Mouse (Mus musculus): ENCODE results near the gene Gm266. TPM values are rescaled to one million over a fixed set of nuclear protein-coding genes. Genes with fewer than 3 reads are reported as not detected.

Gene Gm266
- total and polyA plus RNA-seq, 3 experiments = not detected

DNA sequence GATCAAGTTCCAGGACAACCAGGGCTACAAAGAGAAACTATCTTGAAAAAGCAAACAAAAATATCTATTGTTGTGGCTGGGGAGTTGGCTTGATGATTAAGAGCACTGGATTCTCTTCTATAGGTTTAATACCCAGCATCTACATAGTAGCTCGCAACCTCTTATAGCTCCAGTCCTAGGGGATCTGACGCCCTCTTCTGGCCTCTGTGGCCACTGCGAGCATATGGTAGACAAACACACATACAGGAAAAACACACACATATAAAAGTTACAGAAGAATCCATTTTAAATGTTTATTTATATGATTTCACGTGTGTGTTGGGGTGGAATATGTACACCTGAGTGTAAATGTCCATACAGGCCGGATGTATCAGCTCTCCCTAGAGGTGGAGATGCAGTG lies 21.4 kb upstream of the Gm266 start:
- peaks cover 0 to 19% of the 10 kb centered on the region in 2 experiments; a peak in 2 of 4 replicates for H3K4me1 ChIP-seq (ENCODE audit: control insufficient read depth in 1 of 2, insufficient read depth in 2 of 2)
- no peak overlapping the region for H3K4me2 ChIP-seq (ENCODE audit: insufficient read depth, low read depth, poor library complexity, severe bottlenecking)
- no peak overlapping the region for H3K4me3 ChIP-seq (replicated peaks in 1 of 3; ENCODE audit: low read depth in 2 of 3, low read length in 2 of 3, poor library complexity in 1 of 3)
- in situ Hi-C loops (cut with MboI; ENCODE audit: low pct_ligation_motif_present, low pct_unique_long_range_greater_than_20kb, low sequenced_read_pairs) = no loop called here
- H3K9ac ChIP-seq (ENCODE audit: insufficient read depth, low read depth) = no peak overlapping the region
- DNase-seq (ENCODE audit: extremely low read depth) = no peak
- TF ChIP-seq CTCF (conservative IDR thresholded peaks at IDR 0.05 in 1 of 2, IDR thresholded peaks at IDR 0.05 in 1 of 2; ENCODE audit: low read depth in 2 of 2, low read length in 2 of 2) = peak in 1 of 2 experiments; percentile 29; a peak in 2 of 4 replicates
- TF ChIP-seq CHD2 (IDR thresholded peaks at IDR 0.05; ENCODE audit: low read length) = no peak
- H3K36me3 ChIP-seq (replicated peaks in 1 of 2; ENCODE audit: control insufficient read depth in 1 of 2, insufficient read depth in 1 of 2, low read length in 1 of 2) = no peaks in the 10 kb centered on the region
- H3K27ac ChIP-seq (ENCODE audit: insufficient read depth, low read depth) = no peak overlapping the region
- dilution Hi-C loops (cut with MboI; ENCODE audit: extremely low pct_ligation_motif_present, extremely low pct_unique_long_range_greater_than_20kb, low sequenced_read_pairs) = no loop called here
- H3K9me3 ChIP-seq (replicated peaks; ENCODE audit: low read length) = peaks cover 7% of the 10 kb centered on the region
- no peaks in the 10 kb centered on the region for H3K79me2 ChIP-seq (replicated peaks; ENCODE audit: control insufficient read depth, extremely low read depth, insufficient read depth, poor library complexity, severe bottlenecking)
- no peaks in the 10 kb centered on the region for H3K27me3 ChIP-seq (replicated peaks)

DNA sequence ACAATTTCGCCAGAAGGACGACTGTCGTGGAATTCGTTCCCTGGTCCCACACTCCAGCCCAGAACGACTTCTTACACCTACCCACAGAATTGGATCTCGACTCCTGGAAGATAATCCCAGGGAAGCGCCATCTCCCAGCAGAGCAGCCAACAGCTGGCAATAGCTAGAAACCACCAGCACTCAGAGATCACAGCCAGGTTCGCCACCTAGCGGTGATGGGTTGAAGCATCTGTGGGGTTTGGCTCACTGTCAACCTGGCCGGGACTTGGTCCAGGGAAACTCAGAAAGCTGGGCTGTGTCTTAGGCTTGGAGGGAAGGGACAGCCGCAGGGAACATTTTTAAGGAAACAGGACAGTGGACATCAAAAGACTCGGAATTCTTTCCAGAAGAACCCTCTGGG lies 19.3 kb upstream of the Gm266 start:
- no peaks in the 10 kb centered on the region for H3K79me2 ChIP-seq (replicated peaks; ENCODE audit: control insufficient read depth, extremely low read depth, insufficient read depth, poor library complexity, severe bottlenecking)
- H3K4me3 ChIP-seq (replicated peaks in 1 of 3; ENCODE audit: low read depth in 2 of 3, low read length in 2 of 3, poor library complexity in 1 of 3) = no peak overlapping the region
- no peaks in the 10 kb centered on the region for H3K27me3 ChIP-seq (replicated peaks)
- no peak overlapping the region for H3K9ac ChIP-seq (ENCODE audit: insufficient read depth, low read depth)
- peak; percentile 67 for DNase-seq (ENCODE audit: extremely low read depth)
- no peak overlapping the region for H3K27ac ChIP-seq (ENCODE audit: insufficient read depth, low read depth)
- peaks cover 0 to 19% of the 10 kb centered on the region in 2 experiments; a peak in 2 of 4 replicates for H3K4me1 ChIP-seq (ENCODE audit: control insufficient read depth in 1 of 2, insufficient read depth in 2 of 2)
- dilution Hi-C loops (cut with MboI; ENCODE audit: extremely low pct_ligation_motif_present, extremely low pct_unique_long_range_greater_than_20kb, low sequenced_read_pairs) (no loop called here), in situ Hi-C loops (cut with MboI; ENCODE audit: low pct_ligation_motif_present, low pct_unique_long_range_greater_than_20kb, low sequenced_read_pairs) (no loop called here)
- H3K4me2 ChIP-seq (ENCODE audit: insufficient read depth, low read depth, poor library complexity, severe bottlenecking) = no peak overlapping the region
- H3K36me3 ChIP-seq (replicated peaks in 1 of 2; ENCODE audit: control insufficient read depth in 1 of 2, insufficient read depth in 1 of 2, low read length in 1 of 2) = no peaks in the 10 kb centered on the region
- no peak for TF ChIP-seq ZC3H11A (IDR thresholded peaks at IDR 0.05; ENCODE audit: low read depth, low read length)
- TF ChIP-seq KAT2A (IDR thresholded peaks at IDR 0.05; ENCODE audit: insufficient replicate concordance, low read length) = no peak
- TF ChIP-seq RAD21 (IDR thresholded peaks at IDR 0.05; ENCODE audit: low read depth, low read length) = peak; percentile 58
- no peak for TF ChIP-seq NRF1 (IDR thresholded peaks at IDR 0.05; ENCODE audit: low read depth, low read length)
- no peak for TF ChIP-seq ZKSCAN1 (IDR thresholded peaks at IDR 0.05; ENCODE audit: borderline replicate concordance, low read depth, low read length)
- TF ChIP-seq USF2 (conservative IDR thresholded peaks at IDR 0.05; ENCODE audit: low read depth, low read length) = no peak
- no peak for TF ChIP-seq ZNF384 (IDR thresholded peaks at IDR 0.05; ENCODE audit: low read depth, low read length)
- TF ChIP-seq NELFE (IDR thresholded peaks at IDR 0.05; ENCODE audit: low read depth, low read length) = no peak
- TF ChIP-seq IRF4 (IDR thresholded peaks at IDR 0.05; ENCODE audit: low read depth, low read length) = no peak
- peak; percentile 68 for TF ChIP-seq SMC3 (IDR thresholded peaks at IDR 0.05; ENCODE audit: low read depth, low read length)
- no peak for TF ChIP-seq POLR2A (IDR thresholded peaks at IDR 0.05; ENCODE audit: low read depth, low read length)
- no peak for TF ChIP-seq CHD2 (IDR thresholded peaks at IDR 0.05; ENCODE audit: low read length)
- peak; percentile 67 to 89 for TF ChIP-seq CTCF (conservative IDR thresholded peaks at IDR 0.05 in 1 of 2, IDR thresholded peaks at IDR 0.05 in 1 of 2; ENCODE audit: low read depth in 2 of 2, low read length in 2 of 2)
- no peak for TF ChIP-seq TBP (conservative IDR thresholded peaks at IDR 0.05; ENCODE audit: low read depth, low read length)
- TF ChIP-seq JUN (IDR thresholded peaks at IDR 0.05; ENCODE audit: insufficient read depth, low read depth, low read length) = no peak
- TF ChIP-seq TCF12 (IDR thresholded peaks at IDR 0.05; ENCODE audit: low read depth, low read length) = 0 out of 2 replicates have a peak, but pooled peaks have one; percentile 27
- TF ChIP-seq POLR2AphosphoS2 (IDR thresholded peaks at IDR 0.05; ENCODE audit: low read depth, low read length) = no peak
- TF ChIP-seq MEF2A (IDR thresholded peaks at IDR 0.05; ENCODE audit: borderline replicate concordance, low read depth, low read length) = 0 out of 2 replicates have a peak, but pooled peaks have one; percentile 33
- peaks cover 7% of the 10 kb centered on the region for H3K9me3 ChIP-seq (replicated peaks; ENCODE audit: low read length)
